Mouse (Mus musculus): ENCODE data around the gene Kbtbd13. TPM values are rescaled to one million over a fixed set of nuclear protein-coding genes. Genes with fewer than 3 reads are reported as not detected.

Gene Kbtbd13
- total and polyA plus RNA-seq, 3 experiments: not detected

DNA sequence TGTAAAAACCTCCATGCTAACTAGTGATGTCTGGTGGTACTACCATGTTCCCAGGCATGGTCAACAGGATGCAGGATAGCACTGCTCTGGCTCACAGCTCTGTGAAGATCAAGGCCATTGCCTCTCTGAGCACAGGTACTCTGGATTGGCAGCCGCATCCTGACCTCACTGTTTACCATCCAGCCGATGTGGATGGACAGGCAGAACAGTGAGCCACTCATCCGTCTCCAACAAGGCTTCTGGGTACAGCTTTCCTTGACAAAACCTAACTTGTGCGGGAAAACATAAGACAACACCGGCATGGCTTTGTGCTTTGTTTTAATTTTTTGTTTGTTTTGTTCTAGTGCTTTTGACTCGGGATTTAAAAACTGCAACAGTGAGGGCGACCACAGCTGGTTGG is 25.7 kb downstream of the Kbtbd13 start:
- Histone ChIP-seq H3K79me2 (ENCODE audit: control insufficient read depth, insufficient read depth, low read length, poor library complexity) (no peaks in the 10 kb centered on the region), H3K4me3 (ENCODE audit: control insufficient read depth in 1 of 2, insufficient read depth in 1 of 2, low read depth in 2 of 2, low read length in 2 of 2) (no peak overlapping the region), H3K36me3 (ENCODE audit: control insufficient read depth in 1 of 2, insufficient read depth in 2 of 2, low read length in 2 of 2) (no peaks in the 10 kb centered on the region), H3K4me1 (ENCODE audit: control insufficient read depth in 1 of 2, insufficient read depth in 2 of 2, low read length in 2 of 2) (no peaks in the 10 kb centered on the region), H3K27ac (ENCODE audit: control insufficient read depth, low read depth, low read length) (no peak overlapping the region), H3K9ac (ENCODE audit: control insufficient read depth, low read depth, low read length, poor library complexity, severe bottlenecking) (no peak overlapping the region), H3K27me3 (ENCODE audit: control insufficient read depth in 1 of 2, insufficient read depth in 2 of 2, low read length in 2 of 2) (no peaks in the 10 kb centered on the region), H3K9me3 (replicated peaks; ENCODE audit: insufficient read depth, low read length) (no peaks in the 10 kb centered on the region)
- TF ChIP-seq ETS1 (IDR thresholded peaks at IDR 0.05; ENCODE audit: low read depth, low read length): no peak
- no peak for TF ChIP-seq CHD2 (IDR thresholded peaks at IDR 0.05; ENCODE audit: low read length)
- TF ChIP-seq BHLHE40 (IDR thresholded peaks at IDR 0.05; ENCODE audit: borderline replicate concordance, low read depth, low read length): no peak
- TF ChIP-seq POLR2AphosphoS5 (IDR thresholded peaks at IDR 0.05; ENCODE audit: borderline replicate concordance, low read depth, low read length): no peak
- TF ChIP-seq EP300 (IDR thresholded peaks at IDR 0.05; ENCODE audit: low read depth in 1 of 2, low read length in 2 of 2): no peak
- TF ChIP-seq CHD1 (IDR thresholded peaks at IDR 0.05; ENCODE audit: low read depth, low read length): no peak
- no peak for TF ChIP-seq NRF1 (IDR thresholded peaks at IDR 0.05; ENCODE audit: insufficient read depth, low read depth, low read length, poor library complexity, severe bottlenecking)
- no peak for TF ChIP-seq MAFK (IDR thresholded peaks at IDR 0.05; ENCODE audit: borderline replicate concordance, low read depth, low read length)
- no peak for TF ChIP-seq UBTF (IDR thresholded peaks at IDR 0.05; ENCODE audit: borderline replicate concordance, insufficient read depth, low read depth, low read length)
- TF ChIP-seq TAL1 (IDR thresholded peaks at IDR 0.05; ENCODE audit: low read length): no peak
- no peak for TF ChIP-seq KAT2A (conservative IDR thresholded peaks at IDR 0.05; ENCODE audit: low read depth, low read length)
- TF ChIP-seq MEF2A (IDR thresholded peaks at IDR 0.05; ENCODE audit: extremely low read depth, insufficient replicate concordance, low read depth, low read length, poor library complexity, severe bottlenecking): no peak
- TF ChIP-seq USF1 (IDR thresholded peaks at IDR 0.05; ENCODE audit: low read depth, low read length): no peak
- TF ChIP-seq GATA1 (IDR thresholded peaks at IDR 0.05; ENCODE audit: low read depth, low read length): no peak
- TF ChIP-seq ZMIZ1 (IDR thresholded peaks at IDR 0.05; ENCODE audit: low read depth, low read length): no peak
- DNase-seq (ENCODE audit: low read depth, low spot score): no peak

DNA sequence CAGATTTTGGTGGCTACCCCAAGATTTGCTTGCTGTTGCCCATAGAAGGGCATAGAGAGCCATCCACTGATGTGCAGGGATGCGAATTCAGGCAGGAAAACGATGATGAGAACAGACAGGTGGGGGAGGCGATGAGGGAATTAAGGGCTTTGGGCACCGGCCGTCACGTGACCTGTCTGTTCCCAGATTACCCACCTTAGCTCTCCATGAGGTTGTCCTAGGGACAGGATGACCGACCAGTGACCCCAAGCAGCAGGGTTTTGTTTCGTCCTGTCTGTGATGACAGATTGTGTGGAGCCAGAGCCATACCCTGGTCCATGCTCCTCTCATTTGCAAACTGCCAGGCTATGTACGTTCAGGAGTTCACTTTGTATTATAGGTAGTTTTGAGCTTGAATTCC is 27.8 kb downstream of the Kbtbd13 start:
- Histone ChIP-seq H3K4me1 (ENCODE audit: control insufficient read depth in 1 of 2, insufficient read depth in 2 of 2, low read length in 2 of 2) (no peaks in the 10 kb centered on the region), H3K27ac (ENCODE audit: control insufficient read depth, low read depth, low read length) (no peak overlapping the region), H3K79me2 (ENCODE audit: control insufficient read depth, insufficient read depth, low read length, poor library complexity) (no peaks in the 10 kb centered on the region), H3K9me3 (replicated peaks; ENCODE audit: insufficient read depth, low read length) (no peaks in the 10 kb centered on the region), H3K4me3 (ENCODE audit: control insufficient read depth in 1 of 2, insufficient read depth in 1 of 2, low read depth in 2 of 2, low read length in 2 of 2) (no peak overlapping the region), H3K27me3 (ENCODE audit: control insufficient read depth in 1 of 2, insufficient read depth in 2 of 2, low read length in 2 of 2) (no peaks in the 10 kb centered on the region), H3K9ac (ENCODE audit: control insufficient read depth, low read depth, low read length, poor library complexity, severe bottlenecking) (no peak overlapping the region), H3K36me3 (ENCODE audit: control insufficient read depth in 1 of 2, insufficient read depth in 2 of 2, low read length in 2 of 2) (0 out of 4 replicates have a peak, but pooled peaks cover 0 to 2% of the 10 kb centered on the region in 2 experiments)
- no peak for DNase-seq (ENCODE audit: low read depth, low spot score)
- TF ChIP-seq KAT2A (conservative IDR thresholded peaks at IDR 0.05; ENCODE audit: low read depth, low read length) (no peak), USF1 (IDR thresholded peaks at IDR 0.05; ENCODE audit: low read depth, low read length) (no peak), POLR2AphosphoS2 (IDR thresholded peaks at IDR 0.05; ENCODE audit: low read length) (no peak), BHLHE40 (IDR thresholded peaks at IDR 0.05; ENCODE audit: borderline replicate concordance, low read depth, low read length) (no peak), USF2 (IDR thresholded peaks at IDR 0.05; ENCODE audit: borderline replicate concordance in 1 of 2, insufficient read depth in 1 of 2, low read depth in 1 of 2, low read length in 2 of 2) (no peak)

Data from MEL (cell line).